Mouse (Mus musculus) liver, embryonic 12.5 days (tissue): ENCODE measurements at regions not wholly inside any gene's neighbourhood (a gene's known extent, or its start where the extent isn't known, plus 50 kb on each side); places are given as distances from the start of the nearest gene placed in this dataset.
"Not testable (repeated sequence)": the region's sequence is repeated elsewhere in the genome, so short reads cannot be mapped to it uniquely, and the experiment has no call there.

Experiments used
- ATAC-seq: fragments of 200-750 bp; cut with Nextera tagmentation; 2 replicates; pipeline ENCODE4 v1.8.0; 2017; ENCODE audit warnings: moderate number of reproducible peaks, mild to moderate bottlenecking, moderate library complexity
- H3K27ac ChIP-seq: fragments of 300-500 bp; sonication (generic); 2 replicates; pipeline ENCODE4 v1.5.1; 2016; ENCODE audit warnings: mild to moderate bottlenecking
- H3K27me3 ChIP-seq: fragments of 300-500 bp; sonication (generic); replicated peaks from 2 replicates; pipeline ENCODE4 v1.6.1; 2016; ENCODE audit warnings: mild to moderate bottlenecking, moderate library complexity
- H3K36me3 ChIP-seq: fragments of 300-500 bp; sonication (generic); 2 replicates; pipeline ENCODE4 v1.6.1; 2016; ENCODE audit warnings: mild to moderate bottlenecking, moderate library complexity
- H3K4me1 ChIP-seq: fragments of 300-500 bp; sonication (generic); 2 replicates; pipeline ENCODE4 v1.6.1; 2016
- H3K4me2 ChIP-seq: fragments of 300-500 bp; sonication (generic); 2 replicates; pipeline ENCODE4 v1.6.1; 2016; ENCODE audit warnings: mild to moderate bottlenecking, moderate library complexity
- H3K4me3 ChIP-seq: fragments of 300-500 bp; sonication (generic); 2 replicates; pipeline ENCODE4 v1.5.1; 2016; ENCODE audit warnings: mild to moderate bottlenecking, moderate library complexity
- H3K9ac ChIP-seq: fragments of 300-500 bp; sonication (generic); 2 replicates; pipeline ENCODE4 v1.6.1; 2016; ENCODE audit warnings: mild to moderate bottlenecking, moderate library complexity
- H3K9me3 ChIP-seq: fragments of 300-500 bp; sonication (generic); replicated peaks from 2 replicates; pipeline ENCODE4 v1.6.1; 2016; ENCODE audit warnings: mild to moderate bottlenecking, moderate library complexity
- WGBS: fragments of 180-500 bp; shearing (Covaris S2); methylation state at CpG from one replicate; pipeline ENCODE4 v1.1.7; 2016; ENCODE audit not compliant: insufficient replicate concordance; 5-methylcytosine and 5-hydroxymethylcytosine counted together

- no peak overlapping the region for H3K27ac ChIP-seq
- no peak overlapping the region for H3K4me2 ChIP-seq
- no peak overlapping the region for H3K9ac ChIP-seq
- no peak for ATAC-seq
- 69% methylated on average over 12 of the region's 12 CpGs for WGBS
- no peaks in the 10 kb centered on the region; the same call in 1 of the 2 replicates for H3K27me3 ChIP-seq
- H3K4me1 ChIP-seq = no peaks in the 10 kb centered on the region
- H3K4me3 ChIP-seq = no peak overlapping the region
- H3K9me3 ChIP-seq = no peaks in the 10 kb centered on the region
- H3K36me3 ChIP-seq = no peaks in the 10 kb centered on the region
Observed at GRCm38 (mm10) chr2:166474601-166475000, 239.0 kb downstream of the Prex1 start.

GRCm38 (mm10) chr2:166471257-166471753, 242.3 kb downstream of the Prex1 start:
- H3K9ac ChIP-seq = no peak overlapping the region
- H3K4me3 ChIP-seq = no peak overlapping the region
- ATAC-seq = no peak
- H3K4me2 ChIP-seq = no peak overlapping the region
- no peaks in the 10 kb centered on the region for H3K27me3 ChIP-seq
- WGBS = 25% methylated on average over 6 of the region's 6 CpGs
- no peak overlapping the region for H3K27ac ChIP-seq
- H3K9me3 ChIP-seq = no peaks in the 10 kb centered on the region
- no peaks in the 10 kb centered on the region for H3K4me1 ChIP-seq
- H3K36me3 ChIP-seq = no peaks in the 10 kb centered on the region

GRCm38 (mm10) chr2:166469046-166469593, 244.5 kb downstream of the Prex1 start:
- no peak overlapping the region for H3K9ac ChIP-seq
- H3K4me3 ChIP-seq = no peak overlapping the region
- ATAC-seq = no peak
- H3K9me3 ChIP-seq = no peaks in the 10 kb centered on the region
- no peak overlapping the region for H3K27ac ChIP-seq
- no peaks in the 10 kb centered on the region for H3K4me1 ChIP-seq
- no peaks in the 10 kb centered on the region for H3K27me3 ChIP-seq
- 65% methylated on average over 9 of the region's 9 CpGs for WGBS
- H3K4me2 ChIP-seq = no peak overlapping the region
- H3K36me3 ChIP-seq = no peaks in the 10 kb centered on the region

GRCm38 (mm10) chr2:166467137-166467536, 246.5 kb downstream of the Prex1 start:
- Histone ChIP-seq H3K36me3 (no peaks in the 10 kb centered on the region), H3K4me2 (no peak overlapping the region), H3K27ac (no peak overlapping the region), H3K4me1 (no peaks in the 10 kb centered on the region), H3K9me3 (no peaks in the 10 kb centered on the region), H3K4me3 (no peak overlapping the region), H3K27me3 (no peaks in the 10 kb centered on the region), H3K9ac (no peak overlapping the region)
- 53% methylated on average over 7 of the region's 7 CpGs for WGBS
- ATAC-seq = no peak

- H3K9ac ChIP-seq = no peak overlapping the region
- WGBS = 50% methylated on average over 5 of the region's 5 CpGs
Observed at GRCm38 (mm10) chr2:166465531-166465930, 248.1 kb downstream of the Prex1 start.

GRCm38 (mm10) chr2:166463539-166463938, 250.1 kb downstream of the Prex1 start:
- no peak for ATAC-seq
- no peak overlapping the region for H3K27ac ChIP-seq
- H3K4me2 ChIP-seq = no peak overlapping the region
- no peaks in the 10 kb centered on the region for H3K36me3 ChIP-seq
- 68% methylated on average over 9 of the region's 9 CpGs for WGBS
- H3K9me3 ChIP-seq = no peaks in the 10 kb centered on the region
- no peak overlapping the region for H3K4me3 ChIP-seq
- H3K9ac ChIP-seq = no peak overlapping the region
- H3K4me1 ChIP-seq = peaks cover 6% of the 10 kb centered on the region; the same call in 1 of the 2 replicates
- no peaks in the 10 kb centered on the region for H3K27me3 ChIP-seq

More at GRCm38 (mm10) chr2:166465531-166465930, 248.1 kb downstream of the Prex1 start:
- Histone ChIP-seq H3K4me1 (no peaks in the 10 kb centered on the region), H3K9me3 (no peaks in the 10 kb centered on the region), H3K27me3 (no peaks in the 10 kb centered on the region), H3K4me2 (no peak overlapping the region), H3K27ac (no peak overlapping the region), H3K36me3 (no peaks in the 10 kb centered on the region), H3K4me3 (no peak overlapping the region)
- no peak for ATAC-seq

GRCm38 (mm10) chr2:166461956-166462355, 251.7 kb downstream of the Prex1 start:
- H3K27ac ChIP-seq = no peak overlapping the region
- no peak overlapping the region for H3K9ac ChIP-seq
- no peak for ATAC-seq
- H3K27me3 ChIP-seq = no peaks in the 10 kb centered on the region
- no peaks in the 10 kb centered on the region for H3K36me3 ChIP-seq
- H3K9me3 ChIP-seq = no peaks in the 10 kb centered on the region
- 77% methylated on average over 3 of the region's 3 CpGs for WGBS
- H3K4me1 ChIP-seq = peaks cover 6% of the 10 kb centered on the region; the same call in 1 of the 2 replicates
- no peak overlapping the region for H3K4me2 ChIP-seq
- no peak overlapping the region for H3K4me3 ChIP-seq

GRCm38 (mm10) chr2:166461103-166461502, 252.5 kb downstream of the Prex1 start:
- Histone ChIP-seq H3K27me3 (no peaks in the 10 kb centered on the region), H3K4me3 (no peak overlapping the region), H3K4me1 (peaks cover 6% of the 10 kb centered on the region; the same call in 1 of the 2 replicates), H3K9me3 (no peaks in the 10 kb centered on the region), H3K36me3 (no peaks in the 10 kb centered on the region), H3K9ac (no peak overlapping the region), H3K27ac (no peak overlapping the region), H3K4me2 (no peak overlapping the region)
- 79% methylated on average over 3 of the region's 3 CpGs for WGBS
- no peak for ATAC-seq

- no peaks in the 10 kb centered on the region for H3K9me3 ChIP-seq
- no peak for ATAC-seq
- WGBS = 22% methylated on average over 9 of the region's 9 CpGs
- H3K4me1 ChIP-seq = peaks cover 6% of the 10 kb centered on the region; the same call in 1 of the 2 replicates
- no peak overlapping the region for H3K9ac ChIP-seq
- no peak overlapping the region for H3K27ac ChIP-seq
- no peaks in the 10 kb centered on the region for H3K36me3 ChIP-seq
- no peaks in the 10 kb centered on the region for H3K27me3 ChIP-seq
- no peak overlapping the region for H3K4me2 ChIP-seq
- H3K4me3 ChIP-seq = no peak overlapping the region
Observed at GRCm38 (mm10) chr2:166459955-166460354, 253.7 kb downstream of the Prex1 start.

- Histone ChIP-seq H3K4me1 (peaks cover 6% of the 10 kb centered on the region; the same call in 1 of the 2 replicates), H3K4me2 (no peak overlapping the region), H3K4me3 (no peak overlapping the region), H3K36me3 (no peaks in the 10 kb centered on the region), H3K9me3 (no peaks in the 10 kb centered on the region), H3K9ac (no peak overlapping the region), H3K27ac (no peak overlapping the region), H3K27me3 (no peaks in the 10 kb centered on the region)
- ATAC-seq = no peak
- 49% methylated on average over 9 of the region's 9 CpGs for WGBS
Observed at GRCm38 (mm10) chr2:166458953-166459352, 254.7 kb downstream of the Prex1 start.

GRCm38 (mm10) chr2:166457381-166458172, 256.1 kb downstream of the Prex1 start:
- H3K4me3 ChIP-seq = no peak overlapping the region
- H3K4me2 ChIP-seq = no peak overlapping the region
- H3K27ac ChIP-seq = no peak overlapping the region
- 70% methylated on average over 16 of the region's 16 CpGs for WGBS
- ATAC-seq = no peak
- H3K27me3 ChIP-seq = no peaks in the 10 kb centered on the region
- H3K9me3 ChIP-seq = no peaks in the 10 kb centered on the region
- no peak overlapping the region for H3K9ac ChIP-seq
- H3K36me3 ChIP-seq = no peaks in the 10 kb centered on the region
- peaks cover 6% of the 10 kb centered on the region; the same call in 1 of the 2 replicates for H3K4me1 ChIP-seq

GRCm38 (mm10) chr2:166454160-166454888, 259.3 kb downstream of the Prex1 start:
- H3K27ac ChIP-seq, H3K9me3 ChIP-seq, H3K4me1 ChIP-seq, H3K27me3 ChIP-seq, H3K9ac ChIP-seq, H3K4me3 ChIP-seq, ATAC-seq, H3K4me2 ChIP-seq, H3K36me3 ChIP-seq: not testable (repeated sequence)
- 54% methylated on average over 2 of the region's 7 CpGs for WGBS
